Mouse (Mus musculus) spleen, adult 2 months (tissue): ENCODE data around the gene Gm38655.
"Not testable (repeated sequence)": the region's sequence is repeated elsewhere in the genome, so short reads cannot be mapped to it uniquely, and the experiment has no call there.

Experiments
- CTCF ChIP-seq: fragments of 200-500 bp; IDR thresholded peaks from 2 replicates; pipeline ENCODE4 v1.5.1; 2011; ENCODE audit warnings: mild to moderate bottlenecking, inconsistent platforms; ENCODE audit not compliant: insufficient read depth, insufficient read length, insufficient replicate concordance; ENCODE audit errors: extremely low read depth
- POLR2A ChIP-seq: fragments of 200-500 bp; IDR thresholded peaks from 2 replicates; pipeline ENCODE4 v1.6.1; 2011; ENCODE audit warnings: low read depth, low read length, inconsistent platforms

DNA sequence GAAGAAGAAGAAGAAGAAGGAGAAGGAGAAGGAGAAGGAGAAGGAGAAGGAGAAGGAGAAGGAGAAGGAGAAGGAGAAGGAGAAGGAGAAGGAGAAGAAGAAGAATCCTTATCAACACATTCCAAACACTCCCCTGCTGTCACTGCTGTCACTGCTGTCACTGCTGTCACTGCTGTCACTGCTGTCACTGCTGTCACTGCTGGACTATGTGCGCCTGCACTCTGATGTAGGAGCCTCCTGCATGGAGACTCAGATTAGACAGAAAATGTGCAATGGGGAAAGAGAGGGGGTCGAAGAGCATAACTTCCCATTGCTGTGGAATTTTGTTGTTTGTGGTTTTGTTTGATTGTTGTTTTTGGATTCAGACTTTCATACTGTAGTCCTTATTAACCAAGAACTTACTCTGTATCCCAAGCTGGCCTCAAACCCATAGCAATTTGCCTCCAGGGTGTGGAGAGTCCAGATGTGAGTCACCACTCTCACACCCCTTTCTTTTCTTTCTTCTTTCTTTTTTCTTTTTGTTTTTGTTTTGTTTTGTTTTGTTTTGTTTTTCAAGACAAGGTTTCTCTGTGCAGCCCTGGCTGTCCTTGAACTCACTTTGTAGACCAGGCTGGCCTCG, 49.7 kb downstream of the Gm38655 start:
- TF ChIP-seq POLR2A, CTCF: not testable (repeated sequence)
